Mouse (Mus musculus): ENCODE data around the gene Hephl1. TPM values are rescaled to one million over a fixed set of nuclear protein-coding genes. Genes with fewer than 3 reads are reported as not detected.

The Hephl1 gene
- polyA plus RNA-seq, 1 experiment from 2014 or later = not detected

DNA sequence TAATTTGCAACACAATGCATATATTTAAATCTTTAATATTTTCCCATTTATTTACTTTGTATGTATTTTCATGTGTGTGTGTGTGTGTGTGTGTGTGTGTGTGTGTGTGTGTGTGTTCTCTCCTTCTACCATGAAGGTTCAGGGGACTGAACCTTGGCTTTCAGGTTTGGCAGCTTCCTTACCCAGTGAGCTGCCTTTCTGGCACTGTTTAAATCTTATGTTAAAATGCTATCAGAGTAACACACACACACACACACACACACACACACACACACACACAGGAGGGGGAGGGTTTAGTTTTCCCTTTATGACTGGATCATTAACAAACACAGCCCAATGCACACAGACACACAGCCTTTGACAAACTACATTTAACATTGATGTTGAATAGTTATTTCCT, 74.7 kb downstream of the Hephl1 start:
- no peak overlapping the region for H3K9ac ChIP-seq (ENCODE audit: low read length)
- no peaks in the 10 kb centered on the region for H3K36me3 ChIP-seq (ENCODE audit: control insufficient read depth, insufficient read depth, low read length)
- H3K9me3 ChIP-seq (ENCODE audit: control insufficient read depth, low read length) = no peaks in the 10 kb centered on the region
- peaks cover 4 to 10% of the 10 kb centered on the region in 2 experiments; a peak in 2 of 4 replicates for H3K4me1 ChIP-seq (ENCODE audit: control insufficient read depth in 2 of 2, insufficient read depth in 2 of 2, low read length in 2 of 2)
- ATAC-seq (ENCODE audit: insufficient number of reproducible peaks, insufficient read depth, low FRiP score, low read depth) = no peak
- no peak overlapping the region for H3K4me3 ChIP-seq (ENCODE audit: control insufficient read depth in 1 of 2, insufficient read depth in 1 of 2, low read depth in 1 of 2, low read length in 2 of 2)
- H3K27me3 ChIP-seq (ENCODE audit: control insufficient read depth, insufficient read depth, low read length) = no peaks in the 10 kb centered on the region
- H3K27ac ChIP-seq (replicated peaks in 1 of 2; ENCODE audit: control insufficient read depth in 1 of 2, insufficient read depth in 1 of 2, low read depth in 2 of 2, low read length in 2 of 2) = no peak overlapping the region
- no peak overlapping the region for H3K4me2 ChIP-seq (ENCODE audit: low read length)

- Histone ChIP-seq H3K27ac (replicated peaks in 1 of 2; ENCODE audit: control insufficient read depth in 1 of 2, insufficient read depth in 1 of 2, low read depth in 2 of 2, low read length in 2 of 2) (no peak overlapping the region), H3K4me1 (ENCODE audit: control insufficient read depth in 2 of 2, insufficient read depth in 2 of 2, low read length in 2 of 2) (peaks cover 4 to 10% of the 10 kb centered on the region in 2 experiments; a peak in 2 of 4 replicates)
- 76% methylated on average over 4 of the region's 4 CpGs for WGBS
Measured at GRCm38 (mm10) chr9:15036807-15037206, 75.1 kb downstream of the Hephl1 start.

DNA sequence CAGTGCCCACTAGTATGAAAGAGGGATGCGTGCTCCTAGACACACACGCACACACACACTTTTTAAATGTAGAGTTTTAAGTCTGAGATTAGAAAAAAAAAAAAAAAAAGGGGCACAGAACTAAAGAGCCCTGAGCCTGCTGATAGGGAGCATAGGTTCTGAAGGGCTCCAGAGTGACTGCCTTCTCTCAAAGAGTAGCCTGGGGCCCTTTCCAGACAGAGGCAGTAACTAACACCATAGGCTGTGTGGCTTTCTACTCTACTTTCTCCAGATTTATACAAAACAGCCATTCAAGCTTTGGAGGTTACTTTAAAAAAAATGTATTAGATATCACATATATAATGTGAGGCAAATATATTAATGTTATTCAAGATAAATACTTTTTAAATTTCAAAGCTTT, 75.5 kb downstream of the Hephl1 start:
- Histone ChIP-seq H3K4me3 (ENCODE audit: control insufficient read depth in 1 of 2, insufficient read depth in 1 of 2, low read depth in 1 of 2, low read length in 2 of 2) (no peak overlapping the region), H3K4me1 (ENCODE audit: control insufficient read depth in 2 of 2, insufficient read depth in 2 of 2, low read length in 2 of 2) (peaks cover 4 to 10% of the 10 kb centered on the region in 2 experiments; a peak in 2 of 4 replicates)
- 98% methylated on average over 2 of the region's 2 CpGs for WGBS

More at GRCm38 (mm10) chr9:15036807-15037206, 75.1 kb downstream of the Hephl1 start:
- Histone ChIP-seq H3K4me2 (ENCODE audit: low read length) (no peak overlapping the region), H3K36me3 (ENCODE audit: control insufficient read depth, insufficient read depth, low read length) (no peaks in the 10 kb centered on the region), H3K9ac (ENCODE audit: low read length) (no peak overlapping the region), H3K4me3 (ENCODE audit: control insufficient read depth in 1 of 2, insufficient read depth in 1 of 2, low read depth in 1 of 2, low read length in 2 of 2) (no peak overlapping the region), H3K9me3 (ENCODE audit: control insufficient read depth, low read length) (no peaks in the 10 kb centered on the region), H3K27me3 (ENCODE audit: control insufficient read depth, insufficient read depth, low read length) (no peaks in the 10 kb centered on the region)
- no peak for ATAC-seq (ENCODE audit: insufficient number of reproducible peaks, insufficient read depth, low FRiP score, low read depth)

DNA sequence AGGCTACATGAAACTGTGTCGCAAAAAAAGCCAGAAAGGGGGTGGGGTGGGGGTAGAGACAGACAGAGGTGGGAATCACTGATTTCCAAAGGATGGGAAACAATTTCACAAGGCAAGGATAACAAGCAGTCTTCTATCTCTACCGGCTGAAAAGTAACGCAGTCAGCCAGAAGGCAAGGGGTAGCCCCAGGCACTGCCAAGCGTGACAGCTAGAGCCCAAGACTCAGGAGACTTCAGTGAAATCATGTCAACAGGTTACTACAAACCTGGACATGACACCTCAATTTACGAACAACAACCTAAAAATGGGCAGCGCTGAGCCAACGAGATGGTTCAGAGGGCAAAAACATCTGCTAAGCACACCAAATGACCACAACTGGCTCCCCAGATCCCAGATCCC, 75.9 kb downstream of the Hephl1 start:
- 86% methylated on average over 7 of the region's 7 CpGs for WGBS

More for the DNA sequence above, 75.5 kb downstream of the Hephl1 start:
- H3K36me3 ChIP-seq (ENCODE audit: control insufficient read depth, insufficient read depth, low read length) = no peaks in the 10 kb centered on the region
- no peak overlapping the region for H3K27ac ChIP-seq (replicated peaks in 1 of 2; ENCODE audit: control insufficient read depth in 1 of 2, insufficient read depth in 1 of 2, low read depth in 2 of 2, low read length in 2 of 2)
- H3K9me3 ChIP-seq (ENCODE audit: control insufficient read depth, low read length) = no peaks in the 10 kb centered on the region
- no peak overlapping the region for H3K4me2 ChIP-seq (ENCODE audit: low read length)
- H3K9ac ChIP-seq (ENCODE audit: low read length) = no peak overlapping the region
- no peaks in the 10 kb centered on the region for H3K27me3 ChIP-seq (ENCODE audit: control insufficient read depth, insufficient read depth, low read length)
- ATAC-seq (ENCODE audit: insufficient number of reproducible peaks, insufficient read depth, low FRiP score, low read depth) = no peak

GRCm38 (mm10) chr9:15034546-15035273, 77.2 kb downstream of the Hephl1 start:
- ATAC-seq (ENCODE audit: insufficient number of reproducible peaks, insufficient read depth, low FRiP score, low read depth) = no peak
- H3K4me2 ChIP-seq (ENCODE audit: low read length) = no peak overlapping the region
- H3K9ac ChIP-seq (ENCODE audit: low read length) = no peak overlapping the region
- 67% methylated on average over 7 of the region's 7 CpGs for WGBS
- no peak overlapping the region for H3K4me3 ChIP-seq (ENCODE audit: control insufficient read depth in 1 of 2, insufficient read depth in 1 of 2, low read depth in 1 of 2, low read length in 2 of 2)
- no peaks in the 10 kb centered on the region for H3K27me3 ChIP-seq (ENCODE audit: control insufficient read depth, insufficient read depth, low read length)
- 0 out of 4 replicates have a peak overlapping the region, but pooled peaks of 1 of the 2 experiments have one; percentile 4 for H3K27ac ChIP-seq (replicated peaks in 1 of 2; ENCODE audit: control insufficient read depth in 1 of 2, insufficient read depth in 1 of 2, low read depth in 2 of 2, low read length in 2 of 2)
- H3K36me3 ChIP-seq (ENCODE audit: control insufficient read depth, insufficient read depth, low read length) = no peaks in the 10 kb centered on the region
- no peaks in the 10 kb centered on the region for H3K9me3 ChIP-seq (ENCODE audit: control insufficient read depth, low read length)
- peaks cover 7 to 11% of the 10 kb centered on the region in 2 experiments; a peak in 2 of 4 replicates for H3K4me1 ChIP-seq (ENCODE audit: control insufficient read depth in 2 of 2, insufficient read depth in 2 of 2, low read length in 2 of 2)

More for the DNA sequence above, 75.9 kb downstream of the Hephl1 start:
- H3K27me3 ChIP-seq (ENCODE audit: control insufficient read depth, insufficient read depth, low read length) = no peaks in the 10 kb centered on the region
- no peak overlapping the region for H3K27ac ChIP-seq (replicated peaks in 1 of 2; ENCODE audit: control insufficient read depth in 1 of 2, insufficient read depth in 1 of 2, low read depth in 2 of 2, low read length in 2 of 2)
- no peak for ATAC-seq (ENCODE audit: insufficient number of reproducible peaks, insufficient read depth, low FRiP score, low read depth)
- H3K9me3 ChIP-seq (ENCODE audit: control insufficient read depth, low read length) = no peaks in the 10 kb centered on the region
- no peak overlapping the region for H3K4me3 ChIP-seq (ENCODE audit: control insufficient read depth in 1 of 2, insufficient read depth in 1 of 2, low read depth in 1 of 2, low read length in 2 of 2)
- H3K4me2 ChIP-seq (ENCODE audit: low read length) = no peak overlapping the region
- no peaks in the 10 kb centered on the region for H3K36me3 ChIP-seq (ENCODE audit: control insufficient read depth, insufficient read depth, low read length)
- H3K9ac ChIP-seq (ENCODE audit: low read length) = no peak overlapping the region
- H3K4me1 ChIP-seq (ENCODE audit: control insufficient read depth in 2 of 2, insufficient read depth in 2 of 2, low read length in 2 of 2) = peaks cover 4 to 10% of the 10 kb centered on the region in 2 experiments; a peak in 2 of 4 replicates

DNA sequence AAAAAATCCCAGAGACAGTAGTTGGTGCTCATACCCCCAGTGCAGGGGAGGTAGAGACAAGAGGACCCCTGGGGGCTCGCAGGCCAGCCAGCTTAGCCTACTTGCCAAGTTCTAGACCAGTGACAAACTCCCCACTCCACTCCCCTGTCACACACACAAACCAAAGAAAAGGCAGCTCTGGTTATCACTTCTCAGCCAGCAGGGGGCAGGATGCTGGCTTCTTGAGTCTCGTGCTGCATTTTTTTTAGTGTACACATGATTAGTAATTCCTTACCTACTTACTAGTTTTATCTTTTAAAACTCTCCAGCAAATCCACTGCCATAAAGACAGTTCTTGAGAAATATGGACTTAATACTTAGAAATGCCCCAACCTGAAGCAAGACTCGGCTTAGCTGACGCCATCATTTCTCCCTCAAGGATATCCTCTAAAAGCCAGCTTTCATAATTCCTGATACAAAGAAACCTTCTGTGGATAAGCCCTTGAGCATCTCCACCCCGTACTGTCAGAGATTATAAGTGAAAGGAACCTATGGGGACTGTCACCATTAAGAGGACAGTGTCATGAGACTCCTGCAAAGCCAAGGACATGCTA, 78.2 kb downstream of the Hephl1 start:
- WGBS = 55% methylated on average over 5 of the region's 5 CpGs
- H3K27me3 ChIP-seq (ENCODE audit: control insufficient read depth, insufficient read depth, low read length) = no peaks in the 10 kb centered on the region
- H3K27ac ChIP-seq (replicated peaks in 1 of 2; ENCODE audit: control insufficient read depth in 1 of 2, insufficient read depth in 1 of 2, low read depth in 2 of 2, low read length in 2 of 2) = no peak overlapping the region
- no peaks in the 10 kb centered on the region for H3K36me3 ChIP-seq (ENCODE audit: control insufficient read depth, insufficient read depth, low read length)
- no peak overlapping the region for H3K4me3 ChIP-seq (ENCODE audit: control insufficient read depth in 1 of 2, insufficient read depth in 1 of 2, low read depth in 1 of 2, low read length in 2 of 2)
- ATAC-seq (ENCODE audit: insufficient number of reproducible peaks, insufficient read depth, low FRiP score, low read depth) = no peak
- no peaks in the 10 kb centered on the region for H3K9me3 ChIP-seq (ENCODE audit: control insufficient read depth, low read length)
- H3K4me1 ChIP-seq (ENCODE audit: control insufficient read depth in 2 of 2, insufficient read depth in 2 of 2, low read length in 2 of 2) = peaks cover 7 to 11% of the 10 kb centered on the region in 2 experiments; a peak in 2 of 4 replicates
- no peak overlapping the region for H3K4me2 ChIP-seq (ENCODE audit: low read length)
- no peak overlapping the region for H3K9ac ChIP-seq (ENCODE audit: low read length)

GRCm38 (mm10) chr9:15032797-15033196, 79.1 kb downstream of the Hephl1 start:
- 84% methylated on average over 4 of the region's 4 CpGs for WGBS

More at GRCm38 (mm10) chr9:15032797-15033196, 79.1 kb downstream of the Hephl1 start:
- Histone ChIP-seq H3K9me3 (ENCODE audit: control insufficient read depth, low read length) (no peaks in the 10 kb centered on the region), H3K27ac (replicated peaks in 1 of 2; ENCODE audit: control insufficient read depth in 1 of 2, insufficient read depth in 1 of 2, low read depth in 2 of 2, low read length in 2 of 2) (no peak overlapping the region), H3K4me3 (ENCODE audit: control insufficient read depth in 1 of 2, insufficient read depth in 1 of 2, low read depth in 1 of 2, low read length in 2 of 2) (no peak overlapping the region), H3K36me3 (ENCODE audit: control insufficient read depth, insufficient read depth, low read length) (no peaks in the 10 kb centered on the region), H3K9ac (ENCODE audit: low read length) (no peak overlapping the region), H3K4me2 (ENCODE audit: low read length) (no peak overlapping the region), H3K27me3 (ENCODE audit: control insufficient read depth, insufficient read depth, low read length) (no peaks in the 10 kb centered on the region), H3K4me1 (ENCODE audit: control insufficient read depth in 2 of 2, insufficient read depth in 2 of 2, low read length in 2 of 2) (peaks cover 7 to 11% of the 10 kb centered on the region in 2 experiments; a peak in 2 of 4 replicates)
- ATAC-seq (ENCODE audit: insufficient number of reproducible peaks, insufficient read depth, low FRiP score, low read depth) = no peak
